Mouse (Mus musculus) testis, adult 2 months (tissue): Measurements from ENCODE around the gene Lamtor3.

Experiments
- CTCF ChIP-seq: fragments of 200-500 bp; IDR thresholded peaks from 2 replicates; pipeline ENCODE4 v1.5.1; 2012; ENCODE audit warnings: low read depth, mild to moderate bottlenecking, inconsistent platforms, low read length, moderate library complexity; ENCODE audit not compliant: control insufficient read depth, insufficient read depth, insufficient replicate concordance
- POLR2A ChIP-seq: fragments of 200-500 bp; IDR thresholded peaks from 2 replicates; pipeline ENCODE4 v1.6.1; 2012; ENCODE audit warnings: low read depth, mild to moderate bottlenecking, inconsistent platforms, low read length, moderate library complexity; ENCODE audit not compliant: control insufficient read depth

DNA sequence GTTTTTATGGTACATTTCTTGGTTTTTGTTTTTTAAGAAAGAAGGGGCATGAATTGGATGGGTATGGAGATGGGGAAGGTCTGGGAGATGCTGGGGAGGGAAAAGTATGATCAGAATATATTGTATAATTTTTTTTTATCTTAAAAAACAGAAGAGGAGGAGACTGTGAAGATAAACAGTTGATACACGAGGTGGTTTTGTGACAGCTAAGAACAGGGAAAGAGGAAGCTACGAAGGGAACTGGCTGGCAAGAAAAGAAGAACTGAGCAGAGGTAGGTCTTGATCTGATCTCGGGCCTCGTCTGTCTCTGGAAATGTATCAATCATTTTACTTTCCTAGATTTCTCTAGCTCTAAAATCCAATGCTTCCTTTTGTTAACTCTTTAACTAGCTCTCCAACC is 29.2 kb downstream of the Lamtor3 start:
- no peak for TF ChIP-seq POLR2A
- TF ChIP-seq CTCF = no peak
